Mouse (Mus musculus) A20 (cell line): ENCODE measurements around the gene Olfr678.
"Not testable (repeated sequence)": the region's sequence is repeated elsewhere in the genome, so short reads cannot be mapped to it uniquely, and the experiment has no call there.

Experiments
- DNase-seq: peaks from one replicate; pipeline ENCODE4 v3.0.0-alpha.2; 2011; ENCODE audit warnings: low read depth, low spot score

Olfr678 gene

GRCm38 (mm10) chr7:105064175-105064574 lies at the start of gene Olfr678:
Olfr678 (plus strand) TSS chr7:105064475.
- DNase-seq, result no peak

GRCm38 (mm10) chr7:105022530-105022929 lies 41.7 kb upstream of the Olfr678 start:
- DNase-seq, result no peak

GRCm38 (mm10) chr7:105028360-105028759 lies 35.9 kb upstream of the Olfr678 start, which contains the start of gene Olfr675:
Olfr675 (minus strand) TSS chr7:105028460.
- DNase-seq, result no peak

- DNase-seq, result no peak
These were observed 31.9 kb upstream of the Olfr678 start, which contains the start of gene Olfr676 for GRCm38 (mm10) chr7:105032398-105032797. Olfr676 (plus strand) TSS chr7:105032698.

- not testable (repeated sequence) for DNase-seq
These were observed 30.4 kb upstream of the Olfr678 start for GRCm38 (mm10) chr7:105033836-105034235.

- no peak for DNase-seq
These were observed 5.3 kb upstream of the Olfr678 start for GRCm38 (mm10) chr7:105058951-105059350.

- DNase-seq, result no peak
These were observed 16.6 kb downstream of the Olfr678 start, which contains the start of gene Olfr679 for GRCm38 (mm10) chr7:105080905-105081304. Olfr679 (plus strand) TSS chr7:105081205.

- DNase-seq, result not testable (repeated sequence)
These were observed 28.4 kb downstream of the Olfr678 start, which contains the start of gene Olfr680-ps1 for GRCm38 (mm10) chr7:105092717-105093116. Olfr680-ps1 (minus strand) TSS chr7:105092817.

- DNase-seq, result no peak
These were observed 52.3 kb downstream of the Olfr678 start, which contains the start of gene Olfr681 for GRCm38 (mm10) chr7:105116536-105116935. Olfr681 (plus strand) TSS chr7:105116836.
